Mouse (Mus musculus) thymus, adult 2 months (tissue): ENCODE data around the gene Cryz.

Source experiments
- CTCF ChIP-seq: fragments of 200-500 bp; IDR thresholded peaks from 2 replicates; pipeline ENCODE4 v1.5.1; 2012; ENCODE audit warnings: mild to moderate bottlenecking, control low read depth, low read length, moderate library complexity, borderline replicate concordance; ENCODE audit not compliant: control insufficient read depth, poor library complexity, insufficient read depth; ENCODE audit errors: extremely low read depth
- POLR2A ChIP-seq: fragments of 200-500 bp; IDR thresholded peaks from 2 replicates; pipeline ENCODE4 v1.6.1; 2012; ENCODE audit warnings: mild to moderate bottlenecking, low read length, control low read depth, moderate library complexity; ENCODE audit not compliant: control insufficient read depth, poor library complexity, insufficient read depth; ENCODE audit errors: extremely low read depth

DNA sequence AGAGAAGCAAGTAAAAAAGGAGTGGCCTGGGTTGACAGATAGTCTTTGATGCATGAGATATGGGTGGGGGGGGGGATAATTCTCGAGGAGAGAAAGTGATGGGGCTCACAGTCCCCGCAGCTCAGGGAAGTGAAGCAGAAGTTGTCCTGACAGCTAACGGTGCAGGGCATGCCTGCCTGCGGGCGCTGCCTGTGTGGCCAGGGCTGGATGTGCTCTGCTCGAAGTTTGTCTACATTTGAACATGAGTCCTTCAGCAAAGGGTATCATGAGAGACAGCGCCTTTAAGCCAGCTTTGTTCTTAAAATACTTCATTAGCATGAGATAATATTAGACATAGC is 50.9 kb downstream of the Cryz start:
- TF ChIP-seq CTCF, result no peak
- no peak for TF ChIP-seq POLR2A
